Mouse (Mus musculus) gastrocnemius, postnatal 14 days (tissue): ENCODE results near the gene Nipal1. TPM values are rescaled to one million over a fixed set of nuclear protein-coding genes. Genes with fewer than 3 reads are reported as not detected.
A peak's percentile ranks its signal among the peaks of the same experiment; 100 is the strongest.

ENCODE experiments used
- DNase-seq: peaks from one replicate; pipeline ENCODE4 v3.0.0; 2021; ENCODE audit warnings: mixed read lengths
- intact Hi-C: fragments of 180-260 bp; cut with DNase I; formaldehyde crosslinking; loops from one replicate; pipeline ENCODE4 v1.15.1; 2025; ENCODE audit warnings: low total_unique reads
- long read RNA-seq, 2 experiments: library from polyadenylated mRNA; stranded (forward); transcript quantifications; one replicate each; pipeline ENCODE4 v2.0.0; 2021
- total RNA-seq, 2 experiments: library from RNA; stranded (reverse); gene quantifications; 2 replicates each; pipeline ENCODE4 v1.2.3; 2021

Nipal1 gene
- under 1 TPM in 1 of 2 experiments, not detected in 1; 0.41 TPM for total RNA-seq
- long read RNA-seq, experiment 1 = 0 reads
- long read RNA-seq, experiment 2 = 0 reads

DNA sequence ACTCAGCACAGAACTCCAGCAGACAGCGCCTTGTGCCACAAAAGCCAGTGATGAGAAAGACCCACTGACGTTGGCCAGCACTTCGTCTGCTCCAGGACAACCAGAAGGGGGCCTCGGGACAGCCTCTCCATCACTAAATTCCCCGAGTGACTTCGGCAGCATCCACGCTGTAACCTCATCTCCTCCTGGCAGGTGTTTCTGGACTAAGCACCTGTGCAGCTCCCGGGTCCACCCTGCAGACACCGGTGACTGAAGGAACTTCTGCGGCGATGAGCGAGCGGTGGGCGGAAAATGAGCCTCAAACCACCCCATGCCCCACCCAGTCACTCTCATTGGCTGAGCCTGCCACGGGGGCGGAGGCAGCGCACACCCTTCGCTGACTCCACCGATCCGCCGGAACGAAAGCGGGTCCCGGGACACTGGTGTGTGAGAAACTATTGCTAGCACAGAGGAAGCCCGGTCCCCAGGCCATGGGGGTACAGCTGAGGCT, at the start of gene Nipal1:
Gene Nipal1, plus strand, starts transcription at position 378 of the 490 bp plus-strand sequence.
- peak; percentile 49 for DNase-seq

GRCm38 (mm10) chr5:72601006-72601405, 46.6 kb upstream of the Nipal1 start:
- intact Hi-C loops = no loop called here
- DNase-seq = peak; percentile 12

More for the DNA sequence above, at the start of gene Nipal1:
- intact Hi-C loops = no loop called here

DNA sequence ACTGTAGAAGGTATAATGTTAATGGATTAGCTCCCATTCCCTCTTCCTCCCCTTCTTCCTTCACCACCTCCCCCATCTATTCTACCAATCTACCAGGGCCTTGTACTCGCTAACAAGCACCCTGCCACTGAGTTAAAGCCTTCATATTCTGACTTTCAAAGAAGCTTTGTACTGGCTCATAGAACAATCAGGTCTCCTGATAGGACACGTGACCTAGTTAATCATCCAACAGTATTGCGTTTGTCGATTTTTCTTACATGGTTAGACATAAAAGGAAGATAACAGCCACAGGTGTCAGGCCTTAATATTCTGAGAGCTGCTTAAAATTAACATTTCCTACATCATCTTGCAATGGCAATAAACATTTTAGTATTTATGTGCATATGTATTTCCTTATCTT, 44.5 kb upstream of the Nipal1 start:
- intact Hi-C loops = no loop called here
- DNase-seq = no peak

- DNase-seq = no peak
These were observed 30.2 kb upstream of the Nipal1 start for GRCm38 (mm10) chr5:72617413-72617812.

GRCm38 (mm10) chr5:72621022-72621421, 26.6 kb upstream of the Nipal1 start:
- intact Hi-C loops = no loop called here
- no peak for DNase-seq

More at GRCm38 (mm10) chr5:72617413-72617812, 30.2 kb upstream of the Nipal1 start:
- intact Hi-C loops = no loop called here

GRCm38 (mm10) chr5:72630026-72630425, 17.6 kb upstream of the Nipal1 start:
- intact Hi-C loops = no loop called here
- DNase-seq = no peak

DNA sequence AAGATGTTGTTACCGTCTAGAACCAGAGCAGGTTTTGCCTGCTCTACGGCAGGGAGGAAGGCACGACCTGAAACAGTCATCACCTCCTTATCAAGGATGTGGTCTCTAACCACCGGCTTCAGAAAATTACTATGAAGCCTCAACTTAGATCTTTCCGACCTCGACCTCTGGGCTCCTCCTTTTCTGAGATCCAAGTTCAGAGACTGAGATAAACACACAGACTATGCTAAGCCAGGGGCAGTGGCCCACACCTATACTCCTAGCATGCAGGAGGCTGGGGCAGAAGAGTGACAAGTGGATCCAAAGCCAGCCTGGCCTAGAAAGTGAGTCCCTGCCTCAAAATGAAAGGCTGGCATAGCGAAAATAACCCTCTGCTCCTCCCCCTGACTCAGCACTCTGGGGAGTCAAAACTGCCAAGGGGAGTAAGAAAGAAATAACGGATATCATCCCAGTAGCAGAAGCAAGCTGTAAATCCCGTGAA, 12.8 kb upstream of the Nipal1 start:
- DNase-seq = no peak
- intact Hi-C loops = no loop called here

GRCm38 (mm10) chr5:72636122-72636521, 11.5 kb upstream of the Nipal1 start:
- intact Hi-C loops = no loop called here
- DNase-seq = no peak

GRCm38 (mm10) chr5:72636576-72636975, 11.0 kb upstream of the Nipal1 start:
- DNase-seq = no peak
- intact Hi-C loops = no loop called here

GRCm38 (mm10) chr5:72640072-72640471, 7.5 kb upstream of the Nipal1 start:
- intact Hi-C loops = no loop called here

GRCm38 (mm10) chr5:72643655-72644054, 3.9 kb upstream of the Nipal1 start:
- intact Hi-C loops = no loop called here
- DNase-seq = no peak

More at GRCm38 (mm10) chr5:72640072-72640471, 7.5 kb upstream of the Nipal1 start:
- DNase-seq = no peak

DNA sequence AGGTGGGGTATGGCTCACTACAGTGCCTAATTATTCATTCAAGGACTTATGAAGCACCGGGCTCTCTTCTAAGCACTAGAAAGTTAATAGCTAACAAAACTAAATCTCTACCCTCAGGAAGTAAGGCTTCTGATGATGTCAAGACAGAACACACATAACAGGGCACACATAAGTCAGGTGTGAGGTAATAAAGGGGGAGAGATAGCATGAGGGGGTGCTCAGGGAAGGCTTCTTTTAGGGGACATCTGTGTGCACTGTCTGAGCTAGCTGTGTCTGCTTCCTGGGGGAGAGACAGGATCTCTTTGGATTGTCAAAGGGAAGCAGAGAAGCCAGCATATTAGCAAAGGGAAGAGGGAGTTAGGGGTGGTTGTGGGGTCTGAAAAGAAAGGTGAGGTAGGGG, 3.4 kb upstream of the Nipal1 start, which contains the start of gene Cnga1:
Gene Cnga1, minus strand, starts transcription at position 101 of the 400 bp plus-strand sequence.
- intact Hi-C loops = no loop called here
- DNase-seq = no peak

GRCm38 (mm10) chr5:72646131-72646530, 1.5 kb upstream of the Nipal1 start:
- intact Hi-C loops = no loop called here
- no peak for DNase-seq

GRCm38 (mm10) chr5:72646996-72647395, 599 bp upstream of the Nipal1 start:
- no peak for DNase-seq
- intact Hi-C loops = no loop called here

DNA sequence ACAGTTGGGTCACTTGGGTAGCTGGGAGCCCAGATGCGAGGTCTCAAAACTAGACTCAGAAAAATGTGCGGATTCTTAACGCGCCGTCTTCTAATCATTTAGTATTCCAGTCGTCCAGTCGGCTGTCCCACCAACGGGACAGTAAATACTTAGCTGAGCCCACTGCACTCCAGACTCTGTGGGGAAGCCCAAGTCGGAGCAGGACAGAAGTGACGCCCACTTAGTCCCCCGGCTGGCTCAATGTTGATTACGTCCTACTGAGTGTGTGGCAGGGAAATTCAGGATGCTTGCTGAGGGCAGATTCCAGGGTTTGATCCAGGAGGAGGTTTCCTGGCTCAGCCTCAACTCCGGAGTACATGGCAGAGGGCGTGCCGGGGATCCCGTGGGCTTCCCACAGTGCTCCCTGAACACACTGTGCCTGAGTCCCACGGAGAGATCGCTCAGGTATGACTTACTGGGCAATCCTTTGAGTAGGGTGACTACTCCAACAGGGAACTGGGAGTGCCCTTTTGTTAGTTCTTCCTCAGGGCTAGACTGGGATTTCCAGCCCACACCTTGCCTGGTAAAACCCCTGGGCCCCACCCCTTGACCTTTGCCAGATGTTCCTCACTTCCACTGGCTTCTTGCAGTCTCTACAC, 482 bp downstream of the Nipal1 start:
- no peak for DNase-seq
- intact Hi-C loops = no loop called here

- no peak for DNase-seq
- intact Hi-C loops = no loop called here
These were observed 1.6 kb downstream of the Nipal1 start for GRCm38 (mm10) chr5:72648987-72649735.

DNA sequence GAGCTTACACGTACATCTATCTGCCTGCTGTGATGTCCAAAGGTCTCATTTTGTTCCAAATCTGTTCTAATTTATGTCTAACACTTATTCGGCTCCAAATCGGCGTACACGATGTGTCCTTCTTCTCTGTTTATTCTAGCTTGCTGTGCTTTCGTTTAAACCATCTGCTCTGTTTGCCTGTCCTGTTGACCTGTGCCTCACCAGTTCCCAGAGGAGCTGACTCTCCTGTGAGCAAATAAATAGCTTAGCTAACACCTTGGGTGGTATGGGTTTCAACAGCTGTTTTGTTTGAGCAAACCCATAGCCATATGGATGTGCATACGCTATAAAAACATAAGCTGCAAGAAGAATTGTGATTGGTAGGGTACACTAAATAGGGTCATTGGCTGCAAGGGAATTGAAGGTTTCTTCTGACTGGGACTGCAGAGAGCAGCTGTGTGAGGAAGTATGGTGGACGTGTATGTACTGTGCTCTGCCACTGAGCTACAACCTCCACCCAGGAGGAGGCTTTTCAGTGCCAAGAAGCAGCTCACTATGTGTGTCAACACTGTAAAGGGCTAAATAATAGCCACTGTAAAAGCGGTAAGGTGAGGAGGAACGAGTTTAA, 5.6 kb downstream of the Nipal1 start:
- intact Hi-C loops = no loop called here
- no peak for DNase-seq

GRCm38 (mm10) chr5:72656270-72656791, 8.7 kb downstream of the Nipal1 start:
- intact Hi-C loops = no loop called here
- no peak for DNase-seq

DNA sequence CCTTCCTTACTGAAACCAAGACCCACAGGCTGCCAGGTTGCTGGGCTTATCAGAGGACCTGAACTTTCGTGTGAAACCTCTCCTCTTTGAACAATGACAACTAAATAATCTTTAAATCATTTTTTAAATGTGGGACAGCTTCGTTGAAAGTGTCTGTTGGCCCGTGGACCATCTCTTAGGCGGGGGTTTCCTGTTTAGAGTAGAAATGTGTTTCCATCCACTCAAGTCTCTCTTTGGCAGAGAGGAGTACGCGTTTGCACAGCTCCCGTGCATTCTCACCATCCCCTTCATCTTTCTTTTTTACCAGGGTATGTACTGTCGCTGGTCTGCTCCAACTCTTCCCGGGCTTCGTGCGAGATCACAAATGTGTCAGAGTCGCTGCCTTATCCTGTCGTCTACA, 10.8 kb downstream of the Nipal1 start:
- no peak for DNase-seq
- intact Hi-C loops = no loop called here
